In genomic region chr2:133635434-133635833, GRCm38 (mm10) we compare ENCODE assay signal across 15 mouse cellular contexts.
DNase-seq lines count a peak whose midpoint lies in the region; ATAC-seq and TF ChIP-seq lines count a peak whose summit lies in the region.
"Had no signal": no experiment of that assay in that cellular context is flagged by ENCODE, and none has a peak within 500 bp of the region (broad histone marks: within the 10 kb centered on the region; RNA-seq: fewer than 3 reads in every experiment).

No protein-coding gene starts in this region.

- no peak overlapping the region for H3K4me2 ChIP-seq in lung, embryonic 15.5 days
- no peak overlapping the region for H3K4me2 ChIP-seq in stomach, embryonic 15.5 days
- H3K4me2 ChIP-seq: heart, embryonic 13.5 days; hindbrain, embryonic 14.5 days; midbrain, embryonic 15.5 days; neural tube, embryonic 13.5 days had no signal

- no peak for TF ChIP-seq POLR2A in lung, adult 2 months (IDR thresholded peaks at IDR 0.05; ENCODE audit: borderline replicate concordance, extremely low read depth, low read depth, low read length)

- H3K4me3 ChIP-seq in lung, embryonic 15.5 days, result no peak overlapping the region
- no peak overlapping the region for H3K4me3 ChIP-seq in lung, adult 2 months (replicated peaks; ENCODE audit: extremely low read depth, low read depth, low read length)
- H3K4me3 ChIP-seq in stomach, embryonic 15.5 days (replicated peaks), result no peak overlapping the region
- H3K4me3 ChIP-seq: heart, embryonic 13.5 days; left cerebral cortex, adult 2 months; midbrain, embryonic 15.5 days; neural tube, embryonic 13.5 days had no signal

- H3K9me3 ChIP-seq in lung, embryonic 15.5 days, result no peaks in the 10 kb centered on the region
- H3K9me3 ChIP-seq in stomach, embryonic 15.5 days, result no peaks in the 10 kb centered on the region
- H3K9me3 ChIP-seq: heart, embryonic 13.5 days; midbrain, embryonic 15.5 days; neural tube, embryonic 13.5 days had no signal

- no peaks in the 10 kb centered on the region for H3K36me3 ChIP-seq in lung, embryonic 15.5 days
- H3K36me3 ChIP-seq in stomach, embryonic 15.5 days, result no peaks in the 10 kb centered on the region
- H3K36me3 ChIP-seq: heart, embryonic 13.5 days; midbrain, embryonic 15.5 days; neural tube, embryonic 13.5 days had no signal

- no peak for DNase-seq in lung, adult 2 months
- DNase-seq in embryo, embryonic 11 days, result peak; percentile 66
- peak; percentile 81 for DNase-seq in forelimb bud, embryonic 11.5 days (ENCODE audit: low read depth, low spot score)
- DNase-seq in ovary, adult 18-20 months (ENCODE audit: low spot score), result no peak
- DNase-seq in cerebellum, postnatal 10 days, result no peak
- DNase-seq: adrenal gland, adult 2 months; cerebellum, adult 18-20 months; retina, postnatal 1 day had no signal

- no peak for TF ChIP-seq CTCF in lung, adult 2 months (IDR thresholded peaks at IDR 0.05; ENCODE audit: insufficient read depth, low read length)

- peak; percentile 52; the same call in 1 of the 2 replicates for ATAC-seq in lung, embryonic 15.5 days (ENCODE audit: borderline replicate concordance, extremely low read depth, low FRiP score, low TSS enrichment)
- 0 out of 2 replicates have a peak, but pooled peaks have one; percentile 39 for ATAC-seq in stomach, embryonic 15.5 days (ENCODE audit: insufficient read depth, low FRiP score, low read depth)
- ATAC-seq: midbrain, embryonic 15.5 days had no signal

- no peak overlapping the region for H3K9ac ChIP-seq in lung, embryonic 15.5 days
- H3K9ac ChIP-seq in stomach, embryonic 15.5 days, result no peak overlapping the region
- H3K9ac ChIP-seq: heart, embryonic 13.5 days; hindbrain, embryonic 14.5 days; midbrain, embryonic 15.5 days; neural tube, embryonic 13.5 days had no signal

- no peak overlapping the region for H3K27ac ChIP-seq in lung, embryonic 15.5 days
- no peak overlapping the region for H3K27ac ChIP-seq in stomach, embryonic 15.5 days
- H3K27ac ChIP-seq: heart, embryonic 13.5 days; hindbrain, embryonic 14.5 days; left cerebral cortex, adult 2 months; midbrain, embryonic 15.5 days; neural tube, embryonic 13.5 days had no signal

- WGBS in lung, embryonic 15.5 days, result 0% methylated on average over 1 of the region's 1 CpGs
- 13% methylated on average over 1 of the region's 1 CpGs for WGBS in lung, adult 2 months
- WGBS in stomach, embryonic 15.5 days, result 0% methylated on average over 1 of the region's 1 CpGs

- no peaks in the 10 kb centered on the region for H3K4me1 ChIP-seq in lung, embryonic 15.5 days
- H3K4me1 ChIP-seq in lung, adult 2 months (ENCODE audit: control insufficient read depth, insufficient read depth, low read length), result no peaks in the 10 kb centered on the region
- no peaks in the 10 kb centered on the region for H3K4me1 ChIP-seq in stomach, embryonic 15.5 days
- H3K4me1 ChIP-seq: heart, embryonic 13.5 days; midbrain, embryonic 15.5 days; neural tube, embryonic 13.5 days had no signal

- no peaks in the 10 kb centered on the region for H3K27me3 ChIP-seq in lung, embryonic 15.5 days
- H3K27me3 ChIP-seq in stomach, embryonic 15.5 days (replicated peaks), result no peaks in the 10 kb centered on the region
- H3K27me3 ChIP-seq: heart, embryonic 13.5 days; midbrain, embryonic 15.5 days; neural tube, embryonic 13.5 days had no signal

Comparison
In these comparisons a context has a peak if more than half of its experiments do, and no peak if none do; other contexts are left out.
1. DNase-seq: peak in embryo, embryonic 11 days (single experiment) and forelimb bud, embryonic 11.5 days (single experiment); none in lung, adult 2 months (single experiment), ovary, adult 18-20 months (single experiment) and cerebellum, postnatal 10 days (0 of 2).